Mouse (Mus musculus) B cell, adult 2 months (primary cell): ENCODE data around the gene Tas2r122.
"Not testable (repeated sequence)": the region's sequence is repeated elsewhere in the genome, so short reads cannot be mapped to it uniquely, and the experiment has no call there.

Source experiments
- DNase-seq, 2 experiments: peaks; one replicate each; pipeline ENCODE4 v3.0.0; 2022

Gene Tas2r122

GRCm38 (mm10) chr6:132711828-132712227 is at the start of gene Tas2r122:
Gene Tas2r122, minus strand, starts transcription at chr6:132711928.
- no peak for DNase-seq

GRCm38 (mm10) chr6:132754430-132754829 is 42.7 kb upstream of the Tas2r122 start, which contains the start of gene Tas2r124:
Gene Tas2r124, plus strand, starts transcription at chr6:132754730.
- DNase-seq = no peak

DNA sequence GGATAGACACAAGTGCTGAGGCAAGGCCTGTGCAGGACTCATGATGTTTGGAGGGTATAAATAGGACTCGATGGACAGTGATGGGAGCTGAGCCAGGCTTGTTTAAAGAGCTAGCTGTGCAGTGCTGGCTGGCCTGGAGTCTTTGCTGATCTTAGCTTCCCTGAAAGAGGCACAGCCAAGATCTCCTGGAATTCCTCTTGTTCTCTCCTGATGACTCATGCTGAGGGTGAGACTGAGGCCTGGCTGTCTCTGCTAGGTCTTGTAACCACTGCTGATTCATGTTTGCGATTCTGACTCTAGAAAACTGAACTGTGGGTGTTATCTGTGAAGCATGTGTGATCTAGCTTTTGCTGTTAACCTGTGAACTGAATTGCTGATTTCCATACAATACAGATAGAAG is 38.5 kb upstream of the Tas2r122 start:
- DNase-seq = no peak

DNA sequence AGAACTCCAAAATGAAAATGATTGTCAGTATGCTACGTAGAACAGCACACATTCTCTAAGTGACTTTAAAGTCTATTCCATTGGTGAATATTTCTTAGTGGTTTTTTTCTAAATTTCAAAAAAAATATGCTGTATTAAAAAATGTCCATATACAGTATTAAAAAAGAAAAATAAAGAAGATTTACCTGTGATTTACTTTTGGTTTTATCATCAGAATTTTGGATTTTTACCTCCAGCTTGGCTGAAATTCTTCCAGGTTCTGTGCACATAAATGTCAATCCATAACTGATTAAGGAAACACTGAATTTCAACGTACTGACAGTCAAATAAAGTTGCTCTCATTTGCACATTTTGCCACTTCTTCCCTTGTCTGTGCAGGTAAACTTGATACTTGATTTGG is 26.2 kb upstream of the Tas2r122 start, which contains the start of gene Tas2r115:
TSS of gene Tas2r115 (minus strand) at position 101 of the 400 bp plus-strand sequence.
- DNase-seq = no peak

DNA sequence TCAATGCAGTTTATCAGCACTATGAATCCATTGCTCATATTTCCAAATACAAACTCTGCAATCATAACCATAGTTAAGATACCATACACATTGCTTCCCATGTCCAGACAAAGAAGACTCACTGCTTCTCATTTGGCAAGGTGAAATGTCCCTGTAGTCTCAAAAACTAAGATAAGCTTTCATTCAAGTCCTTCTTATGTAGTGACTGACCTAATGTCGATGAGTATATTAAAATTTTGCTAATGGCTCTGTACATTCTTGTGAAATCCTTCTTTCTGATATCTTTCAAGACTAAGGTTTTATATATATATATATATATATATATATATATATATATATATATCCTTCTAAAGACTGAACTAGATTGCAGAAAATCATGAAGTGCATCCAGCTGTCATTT is 10.8 kb downstream of the Tas2r122 start, which contains the start of gene Tas2r121:
TSS of gene Tas2r121 (minus strand) at position 101 of the 400 bp plus-strand sequence.
- DNase-seq = no peak

GRCm38 (mm10) chr6:132691596-132691995 is 20.1 kb downstream of the Tas2r122 start:
- DNase-seq = not testable (repeated sequence)
